Mouse (Mus musculus): Measurements from ENCODE around the gene H2afy2.

GRCm38 (mm10) chr10:61793015-61793414 is 9.1 kb upstream of the H2afy2 start:
- no peak for TF ChIP-seq MYB (IDR thresholded peaks at IDR 0.05; ENCODE audit: low read depth, low read length)
- no peak for TF ChIP-seq CTCF (IDR thresholded peaks at IDR 0.05 in 2 of 3, conservative IDR thresholded peaks at IDR 0.05 in 1 of 3; ENCODE audit: control insufficient read depth in 1 of 3, insufficient read depth in 1 of 3, low read depth in 2 of 3, low read length in 3 of 3, poor library complexity in 1 of 3, severe bottlenecking in 1 of 3)
- TF ChIP-seq USF2 (IDR thresholded peaks at IDR 0.05; ENCODE audit: borderline replicate concordance in 1 of 2, insufficient read depth in 1 of 2, low read depth in 1 of 2, low read length in 2 of 2) = no peak
- TF ChIP-seq POLR2AphosphoS5 (IDR thresholded peaks at IDR 0.05; ENCODE audit: borderline replicate concordance, low read depth, low read length) = no peak
